Comparison of ENCODE assay signal across 8 mouse cellular contexts in the genomic region with DNA sequence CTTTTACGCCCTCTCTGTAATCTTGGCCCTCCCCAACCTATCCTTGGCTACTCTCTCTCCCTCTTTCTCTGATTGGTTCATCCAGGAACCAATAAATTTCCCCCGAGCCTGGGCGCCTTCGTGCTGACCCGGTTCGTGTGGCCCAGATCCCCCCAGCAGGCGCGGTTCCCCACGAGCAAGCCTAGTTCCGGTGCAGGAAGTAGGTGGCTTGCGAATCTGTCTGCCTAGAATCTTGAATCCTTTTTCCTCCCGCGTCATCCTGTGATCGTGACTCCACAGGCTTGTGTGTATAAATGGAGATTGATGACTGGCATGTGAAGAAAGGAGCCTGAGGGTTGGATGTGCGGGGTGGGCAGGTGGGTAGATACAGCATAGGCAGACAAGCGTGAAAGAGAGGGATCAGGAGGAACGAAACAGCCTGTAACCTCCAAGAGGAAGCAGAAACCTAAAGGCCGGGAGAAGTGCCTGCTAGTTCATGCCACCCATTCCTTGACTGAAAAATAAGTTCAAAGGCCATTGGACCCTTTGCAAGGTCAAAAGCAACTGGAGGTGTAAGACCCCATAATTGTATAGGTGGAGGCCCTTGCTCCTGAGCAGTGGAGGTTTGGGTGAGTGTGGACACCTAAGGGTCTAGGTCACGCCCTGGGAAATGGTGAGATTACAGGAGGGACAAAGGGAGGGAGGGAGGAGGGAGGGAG. TPM values are rescaled to one million over a fixed set of nuclear protein-coding genes. Genes with fewer than 3 reads are reported as not detected.
A peak's percentile ranks its signal among the peaks of the same experiment; 100 is the strongest.
DNase-seq lines count a peak whose midpoint lies in the region; ATAC-seq and TF ChIP-seq lines count a peak whose summit lies in the region.

No protein-coding gene starts in this region.

- peak overlapping the region; percentile 86 for H3K4me2 ChIP-seq in hindbrain, embryonic 16.5 days (ENCODE audit: low read length)
- peak overlapping the region; percentile 98 for H3K4me2 ChIP-seq in lung, embryonic 16.5 days (ENCODE audit: low read depth, low read length)

- H3K4me1 ChIP-seq in ES-Bruce4 (ENCODE audit: control insufficient read depth, insufficient read depth, low read length): peaks cover 3% of the 10 kb centered on the region
- no peaks in the 10 kb centered on the region; the same call in 1 of the 2 replicates for H3K4me1 ChIP-seq in cerebellum, adult 2 months (ENCODE audit: control insufficient read depth, insufficient read depth, low read length)
- H3K4me1 ChIP-seq in hindbrain, embryonic 16.5 days (ENCODE audit: control insufficient read depth, insufficient read depth, low read depth, low read length): peaks cover 12% of the 10 kb centered on the region
- peaks cover 11% of the 10 kb centered on the region for H3K4me1 ChIP-seq in lung, embryonic 16.5 days (replicated peaks; ENCODE audit: control insufficient read depth, insufficient read depth, low read length)

- DNase-seq in cerebellum, adult 2 months: peak; percentile 74 to 83
- peak; percentile 51 to 54 for DNase-seq in layer of hippocampus, postnatal 14 days (ENCODE audit: low spot score in 2 of 2)
- DNase-seq in retina, postnatal 1 day: peak; percentile 73

- no peak overlapping the region; the same call in 1 of the 2 replicates for H3K9ac ChIP-seq in ES-Bruce4 (ENCODE audit: low read depth, poor library complexity, severe bottlenecking)
- peak overlapping the region; percentile 97 for H3K9ac ChIP-seq in hindbrain, embryonic 16.5 days (ENCODE audit: low read depth, low read length)
- peak overlapping the region; percentile 51 for H3K9ac ChIP-seq in lung, embryonic 16.5 days (ENCODE audit: low read length)

- ATAC-seq in frontal cortex, adult (ENCODE audit: low TSS enrichment): peak; percentile 69
- ATAC-seq in hindbrain, embryonic 16.5 days: peak; percentile 55
- ATAC-seq in lung, embryonic 16.5 days (ENCODE audit: low read depth): no peak
- ATAC-seq in erythroid progenitor cell, adult 5-6 weeks (replicated peaks; ENCODE audit: low FRiP score, poor library complexity, severe bottlenecking): no peak

- peaks cover 4% of the 10 kb centered on the region; the same call in 1 of the 2 replicates for H3K27me3 ChIP-seq in ES-Bruce4 (ENCODE audit: control insufficient read depth, insufficient read depth, low read length, poor library complexity, severe bottlenecking)
- no peaks in the 10 kb centered on the region for H3K27me3 ChIP-seq in cerebellum, adult 2 months (ENCODE audit: control insufficient read depth, insufficient read depth, low read length)
- no peaks in the 10 kb centered on the region for H3K27me3 ChIP-seq in hindbrain, embryonic 16.5 days (replicated peaks; ENCODE audit: control insufficient read depth, insufficient read depth, low read length)
- peaks cover 7% of the 10 kb centered on the region for H3K27me3 ChIP-seq in lung, embryonic 16.5 days (ENCODE audit: control insufficient read depth, insufficient read depth, low read depth, low read length)

- no peak for TF ChIP-seq POLR2A in ES-Bruce4 (IDR thresholded peaks at IDR 0.05; ENCODE audit: insufficient read depth, low read length)
- 0 out of 2 replicates have a peak, but pooled peaks have one; percentile 8 for TF ChIP-seq POLR2A in cerebellum, adult 2 months (IDR thresholded peaks at IDR 0.05; ENCODE audit: borderline replicate concordance, insufficient read depth, low read length)

- no peak for TF ChIP-seq CTCF in ES-Bruce4 (IDR thresholded peaks at IDR 0.05; ENCODE audit: low read depth, low read length)
- TF ChIP-seq CTCF in cerebellum, adult 2 months (IDR thresholded peaks at IDR 0.05; ENCODE audit: borderline replicate concordance, insufficient read depth, low read depth, low read length): no peak

- peak overlapping the region; percentile 12 for H3K4me3 ChIP-seq in ES-Bruce4 (ENCODE audit: low read depth, low read length)
- H3K4me3 ChIP-seq in cerebellum, adult 2 months (replicated peaks; ENCODE audit: insufficient read depth, low read depth, low read length): peak overlapping the region; percentile 85
- peak overlapping the region; percentile 91 for H3K4me3 ChIP-seq in hindbrain, embryonic 16.5 days (ENCODE audit: low read length)
- H3K4me3 ChIP-seq in lung, embryonic 16.5 days (ENCODE audit: low read length): peak overlapping the region; percentile 89

- no peak overlapping the region for H3K27ac ChIP-seq in ES-Bruce4 (ENCODE audit: insufficient read depth, low read length)
- H3K27ac ChIP-seq in cerebellum, adult 2 months (ENCODE audit: insufficient read depth, low read length): peak overlapping the region; percentile 77
- H3K27ac ChIP-seq in hindbrain, embryonic 16.5 days (ENCODE audit: low read depth, low read length): peak overlapping the region; percentile 70
- no peak overlapping the region for H3K27ac ChIP-seq in lung, embryonic 16.5 days (ENCODE audit: low read length)

- WGBS in cerebellum, adult 2 months: 3% methylated on average over 19 of the region's 19 CpGs
- 2% methylated on average over 19 of the region's 19 CpGs for WGBS in hindbrain, embryonic 16.5 days
- 3% methylated on average over 18 of the region's 19 CpGs for WGBS in lung, embryonic 16.5 days

- TF ChIP-seq EP300 in ES-Bruce4 (IDR thresholded peaks at IDR 0.05; ENCODE audit: insufficient read depth, low read depth, low read length): no peak

- H3K36me3 ChIP-seq in ES-Bruce4 (ENCODE audit: control insufficient read depth, insufficient read depth, low read length, poor library complexity, severe bottlenecking): no peaks in the 10 kb centered on the region
- H3K36me3 ChIP-seq in hindbrain, embryonic 16.5 days (ENCODE audit: control insufficient read depth, insufficient read depth, low read length): no peaks in the 10 kb centered on the region
- H3K36me3 ChIP-seq in lung, embryonic 16.5 days (ENCODE audit: control insufficient read depth, insufficient read depth, low read length): no peaks in the 10 kb centered on the region

- H3K9me3 ChIP-seq in ES-Bruce4 (replicated peaks; ENCODE audit: control insufficient read depth, insufficient read depth, low read length, poor library complexity, severe bottlenecking): no peaks in the 10 kb centered on the region
- no peaks in the 10 kb centered on the region for H3K9me3 ChIP-seq in hindbrain, embryonic 16.5 days (ENCODE audit: control insufficient read depth, low read length)
- no peaks in the 10 kb centered on the region for H3K9me3 ChIP-seq in lung, embryonic 16.5 days (ENCODE audit: control insufficient read depth, low read length)

RNA-seq across cellular contexts. Expression of gene Ppm1h, which starts 2.0 kb away (rescaled TPM):
- 7.1 and 8.7 TPM in 2 replicates for polyA plus RNA-seq in ES-Bruce4 (2011; ENCODE audit: insufficient read depth, insufficient read length, low read depth, missing spikeins)
- polyA plus RNA-seq in cerebellum, adult 2 months (2012; rRNA removed): 30.4 and 32.0 TPM in 2 replicates
- 31.4 and 33.5 TPM in 2 replicates for polyA plus RNA-seq in hindbrain, embryonic 16.5 days (2015; fragmentation: Nextera tagmentation; extraction: Ambion mirVana)
- 10 to 100 TPM; 73.7 to 78.3 TPM for total RNA-seq in layer of hippocampus, postnatal 14 days (2021)
- 7.3 and 7.7 TPM in 2 replicates for polyA plus RNA-seq in lung, embryonic 16.5 days (2015; fragmentation: Nextera tagmentation; extraction: Ambion mirVana)
- total RNA-seq in erythroid progenitor cell, adult 5-6 weeks (2015; ENCODE audit: low replicate concordance): 2.9 and 3.2 TPM in 2 replicates
- total RNA-seq in erythroid progenitor cell, adult 5-6 weeks (2017; ENCODE audit: low replicate concordance): 2.6 and 14.8 TPM in 2 replicates

Comparison
In these comparisons a context has a peak if more than half of its experiments do, and no peak if none do; other contexts are left out.
1. H3K27ac ChIP-seq: peak in cerebellum, adult 2 months (single experiment) and hindbrain, embryonic 16.5 days (single experiment); none in ES-Bruce4 (single experiment) and lung, embryonic 16.5 days (single experiment).
2. H3K4me3 ChIP-seq: peak in every context shown above with its lines; median percentile 91 in hindbrain, embryonic 16.5 days; 89 in lung, embryonic 16.5 days; 85 in cerebellum, adult 2 months; 12 in ES-Bruce4.
3. ATAC-seq: peak in frontal cortex, adult (single experiment) and hindbrain, embryonic 16.5 days (single experiment); none in lung, embryonic 16.5 days (single experiment) and erythroid progenitor cell, adult 5-6 weeks (single experiment).
4. Peak in every context shown above with its lines, with median percentiles within 50 percentile points of each other: DNase-seq.